Mouse (Mus musculus) kidney, postnatal 10 days (tissue): ENCODE data around the gene Notch1.
A peak's percentile ranks its signal among the peaks of the same experiment; 100 is the strongest.

Experiments used
- DNase-seq: peaks from one replicate; pipeline ENCODE4 v3.0.0; 2021; ENCODE audit warnings: mixed read lengths

The Notch1 gene

DNA sequence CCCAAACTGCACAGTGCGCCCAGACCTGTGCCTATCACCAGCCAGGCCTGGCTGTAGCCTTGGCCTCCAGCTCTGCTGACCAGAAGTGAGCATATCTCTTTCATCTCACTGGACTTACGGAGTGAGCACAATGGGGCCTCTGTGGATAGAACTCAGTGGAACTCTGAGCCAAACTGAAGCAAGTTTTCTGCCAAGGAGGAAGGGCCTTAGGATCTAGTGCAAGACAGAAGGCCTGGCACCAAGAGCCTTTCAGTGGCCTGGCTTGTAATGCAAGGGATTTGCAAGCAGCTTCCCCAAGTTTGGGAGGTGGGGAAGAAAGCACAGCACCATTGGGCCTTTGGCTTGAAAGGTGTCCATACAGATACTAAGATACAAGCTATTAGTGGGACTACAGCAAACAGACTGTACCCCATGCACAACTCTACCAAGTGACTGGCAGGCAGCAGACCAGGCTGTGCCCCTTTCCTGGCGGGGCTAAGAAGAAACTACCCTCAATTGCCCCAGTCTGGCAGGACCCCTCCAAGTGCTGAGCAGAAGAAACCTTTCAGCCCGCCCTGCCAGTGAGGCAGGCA, 16.4 kb downstream of the Notch1 start:
- peak; percentile 25 for DNase-seq

DNA sequence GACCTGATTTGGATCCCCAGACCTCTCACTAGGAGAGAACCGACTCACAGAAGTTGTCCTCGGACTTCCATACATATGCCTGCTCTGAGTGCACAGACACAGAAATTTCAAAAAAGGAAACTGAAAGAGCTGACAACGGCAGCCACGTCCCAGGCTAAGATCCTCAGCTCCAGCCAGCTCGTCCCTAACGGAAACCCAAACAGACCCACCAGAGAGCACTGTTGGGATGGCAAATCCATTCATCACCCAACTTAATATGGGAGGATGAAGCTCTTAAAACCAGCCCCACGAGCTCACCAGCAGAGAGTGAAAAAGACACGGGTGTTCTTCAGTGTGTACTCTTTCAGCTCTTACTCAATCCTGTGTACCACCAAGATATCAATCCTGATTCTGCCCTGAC, 17.8 kb downstream of the Notch1 start:
- peak; percentile 28 for DNase-seq

DNA sequence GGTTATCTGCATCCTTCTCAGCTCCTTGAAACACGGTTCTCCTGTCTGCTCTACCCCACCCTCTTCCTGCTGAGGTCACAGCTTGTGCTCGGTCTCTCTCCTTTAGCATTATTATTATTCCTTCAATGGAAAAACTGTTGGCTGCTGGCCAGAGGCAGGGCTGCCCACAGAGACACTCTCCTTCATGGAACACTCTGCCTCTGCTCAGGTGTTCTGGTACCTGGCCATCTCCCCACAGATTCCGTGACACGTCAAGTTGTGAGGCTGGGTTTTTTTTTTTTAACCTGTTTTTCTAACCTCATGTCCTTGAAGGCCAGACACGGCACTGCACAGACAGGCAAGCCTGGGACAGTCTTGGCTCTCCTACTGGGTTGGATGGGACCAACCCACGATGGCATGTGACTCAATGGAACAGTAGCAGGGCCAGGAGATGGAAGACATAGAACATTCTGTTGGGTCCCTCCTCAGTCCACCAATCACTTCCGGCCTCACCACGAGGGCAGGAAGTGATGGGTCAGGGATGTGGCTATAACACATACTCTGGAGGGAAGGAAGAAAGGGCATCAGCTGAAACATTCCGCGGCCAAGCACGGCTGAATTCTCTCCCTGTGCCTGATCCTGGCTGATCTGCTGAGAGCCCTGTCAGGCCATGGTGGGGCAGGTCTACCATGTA, 18.5 kb downstream of the Notch1 start:
- peak; percentile 74 for DNase-seq

DNA sequence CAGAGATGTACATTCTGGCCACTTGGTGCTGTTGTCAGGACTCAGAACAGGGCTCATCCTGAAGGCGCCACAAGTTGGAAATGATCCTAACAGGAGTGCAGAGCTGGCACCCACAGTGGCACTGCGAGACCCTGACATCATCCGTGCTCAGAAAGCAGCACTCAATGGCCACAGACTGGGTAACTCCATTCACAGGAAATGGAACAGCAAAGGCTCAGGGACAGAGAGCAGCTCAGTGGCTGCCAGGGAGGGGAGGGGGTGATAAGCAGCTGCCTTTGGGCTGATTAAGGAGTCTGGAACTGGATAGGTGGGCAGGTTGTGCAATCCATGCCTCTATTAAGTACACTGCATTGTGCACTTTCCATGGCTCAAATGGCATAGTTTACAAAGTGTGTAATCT, 20.0 kb downstream of the Notch1 start:
- DNase-seq, result no peak

DNA sequence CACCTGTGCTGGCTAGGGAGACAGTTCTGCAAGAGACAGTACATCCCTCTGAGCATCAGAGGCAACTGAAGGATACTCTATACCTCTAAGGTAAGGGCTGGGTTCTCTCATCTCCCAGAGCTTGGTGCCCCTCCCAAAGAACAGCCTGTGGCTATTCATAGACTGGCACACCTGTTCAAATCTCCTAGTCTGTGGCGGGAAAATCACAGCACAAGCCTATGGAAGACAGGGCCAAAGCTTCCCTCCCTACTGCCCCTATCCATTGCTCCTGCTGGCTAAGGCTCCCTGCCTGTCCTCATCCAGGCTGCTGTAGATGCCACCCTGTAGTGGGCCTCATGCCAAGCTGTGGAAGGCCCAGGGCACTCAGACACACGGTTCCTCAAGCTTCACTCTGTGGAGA, 20.8 kb downstream of the Notch1 start:
- DNase-seq, result no peak

DNA sequence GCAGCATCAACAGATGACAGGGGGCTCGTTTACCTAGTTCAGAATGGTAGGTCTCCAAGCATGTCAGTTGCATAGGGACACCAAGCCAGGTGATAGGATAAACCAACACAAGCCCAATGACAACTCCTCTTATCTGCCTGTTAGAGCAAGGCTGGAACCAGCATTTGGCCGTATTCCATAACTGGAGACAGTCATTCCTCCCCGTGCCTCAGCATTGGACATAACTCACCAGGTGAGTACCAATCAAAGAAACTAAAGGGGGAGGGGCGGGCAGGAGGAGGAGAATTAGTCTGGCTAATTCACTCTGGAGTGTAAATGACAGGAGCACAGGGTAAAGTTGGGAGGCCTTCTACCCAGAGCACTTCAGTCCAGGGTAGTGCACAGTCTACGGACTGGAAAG, 21.5 kb downstream of the Notch1 start:
- DNase-seq, result no peak

DNA sequence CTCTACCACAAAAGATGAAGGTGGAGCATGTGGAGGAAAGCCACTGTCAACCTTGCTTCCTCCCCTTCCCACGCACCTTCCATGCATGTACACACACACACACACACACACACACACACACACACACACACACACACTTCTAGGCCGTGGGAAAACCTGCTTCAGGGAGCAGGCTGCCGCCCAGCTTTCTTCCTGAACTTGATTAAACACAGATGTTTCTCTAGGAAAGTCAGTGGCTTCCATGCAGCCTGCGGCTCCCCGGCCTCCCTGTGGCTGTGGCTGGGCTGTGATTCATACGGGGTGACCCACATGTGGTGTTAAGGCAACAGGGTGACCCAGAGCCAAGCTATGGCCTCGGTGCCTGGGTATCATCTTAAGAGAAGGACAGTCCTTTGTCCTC, 22.1 kb downstream of the Notch1 start:
- no peak for DNase-seq

DNA sequence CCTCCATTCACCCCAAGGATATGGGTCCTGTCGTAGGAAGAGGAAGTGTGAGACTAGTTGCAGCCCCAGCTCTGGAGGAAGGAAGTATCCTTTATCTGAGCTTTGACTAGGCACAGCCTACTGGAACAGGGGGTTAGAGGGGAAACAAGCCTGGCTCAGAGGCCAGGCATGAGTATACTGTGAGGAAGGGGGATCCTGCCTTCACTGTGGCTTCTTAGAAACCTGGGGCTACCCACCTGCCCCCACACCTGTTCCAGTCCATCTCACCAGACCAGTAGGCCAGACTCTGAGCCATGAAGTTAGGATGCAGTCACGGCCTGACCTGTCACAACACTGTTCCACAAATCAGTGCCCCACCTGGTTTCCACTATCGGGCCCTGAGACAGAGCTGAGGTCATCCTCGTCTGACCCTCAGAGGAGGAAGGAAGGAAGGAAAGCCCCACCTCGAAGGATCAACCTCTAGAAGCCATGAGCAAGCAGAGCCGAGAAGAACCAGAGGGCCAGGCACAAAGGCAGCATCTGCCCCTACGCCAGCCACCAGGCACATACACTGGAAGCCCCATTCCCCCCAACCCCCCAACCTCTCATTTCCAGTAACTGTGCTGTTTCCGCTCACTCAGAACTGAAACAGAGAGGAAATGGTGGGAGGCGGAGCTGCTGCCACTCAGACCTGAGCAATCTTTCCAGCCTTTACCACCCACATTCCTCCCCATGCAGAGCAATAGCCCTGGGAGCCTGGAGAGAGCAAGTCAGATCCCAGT, 23.3 kb downstream of the Notch1 start:
- DNase-seq, result peak; percentile 69

DNA sequence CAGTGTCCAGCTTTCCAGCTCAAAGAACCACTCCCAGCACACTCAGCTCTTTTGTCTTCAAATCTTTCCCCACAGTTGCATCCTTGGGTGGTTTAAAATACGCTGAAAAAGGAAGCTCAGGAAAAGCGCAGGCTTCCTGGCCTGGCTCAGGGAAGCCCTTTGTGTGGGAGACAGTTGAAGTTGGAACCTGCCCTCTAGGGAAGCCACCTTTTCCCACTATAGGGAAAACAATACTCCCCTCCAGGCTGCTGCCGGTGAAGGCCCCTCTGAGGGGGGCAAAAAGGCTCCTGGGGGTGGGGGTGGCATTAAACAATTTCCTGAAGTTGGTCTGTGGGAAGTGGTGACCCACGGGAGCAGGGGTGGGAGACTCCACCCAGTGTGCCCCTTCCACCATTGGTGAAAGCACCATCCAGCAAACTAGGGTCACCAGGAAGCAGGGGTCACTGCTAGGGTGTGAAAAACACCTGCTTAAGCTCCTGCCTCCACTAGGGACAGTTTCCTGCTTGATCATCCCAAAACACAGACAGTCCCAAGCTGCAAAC, 25.6 kb downstream of the Notch1 start:
- no peak for DNase-seq

DNA sequence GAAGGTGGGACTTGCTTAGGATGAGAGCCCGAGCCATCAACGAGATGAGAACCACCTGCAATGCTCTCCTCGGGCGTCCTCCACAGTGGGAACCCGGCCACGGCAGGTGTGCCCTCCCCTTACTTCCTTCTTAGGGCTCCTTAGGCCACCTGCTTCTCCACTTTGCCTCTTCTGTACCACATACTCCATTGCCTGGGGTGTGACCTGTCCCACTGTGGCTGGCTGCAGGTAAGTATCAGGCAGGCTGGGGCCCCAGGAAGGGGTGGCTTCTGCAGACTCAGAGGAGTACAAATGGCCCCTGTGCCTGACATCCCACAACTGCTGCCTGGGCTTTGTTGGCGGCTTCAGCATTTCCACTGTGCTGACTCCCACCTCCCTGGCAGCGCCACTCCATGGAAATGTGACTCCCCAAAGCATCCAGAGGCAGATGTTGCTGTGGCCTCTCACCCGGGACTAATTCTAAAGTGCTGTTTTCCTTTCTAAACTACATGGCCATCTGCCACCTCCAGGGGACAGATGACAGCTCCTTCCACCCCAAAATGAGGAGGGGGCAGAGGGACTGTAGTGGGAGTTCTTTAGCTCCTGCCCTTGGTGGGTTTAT, 27.8 kb downstream of the Notch1 start:
- DNase-seq, result no peak

DNA sequence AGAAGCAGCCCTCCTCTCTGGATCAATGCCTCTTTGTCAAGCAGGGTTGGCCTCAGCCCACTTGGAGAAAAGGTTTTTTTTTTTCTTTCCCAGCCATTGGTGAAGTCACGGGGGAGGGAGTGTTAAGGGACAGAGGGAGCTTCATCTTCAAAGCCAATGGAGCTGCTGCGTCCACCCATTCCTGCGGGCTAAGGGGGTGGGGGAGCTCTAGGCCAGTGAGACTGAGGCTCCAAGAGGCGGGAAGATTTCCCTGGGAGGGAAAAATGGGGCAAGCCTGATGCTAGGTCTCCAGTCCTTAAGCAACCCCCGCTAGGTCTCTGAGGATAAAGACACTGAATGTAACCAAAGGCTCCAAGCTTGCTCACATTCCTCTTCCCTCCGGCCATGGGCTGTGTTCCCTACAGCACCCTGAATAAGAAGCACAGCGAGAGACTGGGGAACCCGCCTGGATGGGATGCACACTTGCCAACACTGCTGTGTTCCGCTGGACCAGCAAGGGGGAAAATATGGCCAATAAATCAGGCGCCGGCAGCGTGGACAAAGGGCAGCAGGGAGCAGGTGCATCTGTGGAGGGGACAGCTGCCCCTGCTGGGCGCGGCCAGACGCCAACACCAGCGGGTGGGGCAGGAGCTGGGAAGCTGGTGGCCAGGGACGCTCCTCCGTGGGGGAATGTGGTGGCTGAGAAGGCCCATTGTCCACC, 29.0 kb downstream of the Notch1 start:
- DNase-seq, result peak; percentile 51

DNA sequence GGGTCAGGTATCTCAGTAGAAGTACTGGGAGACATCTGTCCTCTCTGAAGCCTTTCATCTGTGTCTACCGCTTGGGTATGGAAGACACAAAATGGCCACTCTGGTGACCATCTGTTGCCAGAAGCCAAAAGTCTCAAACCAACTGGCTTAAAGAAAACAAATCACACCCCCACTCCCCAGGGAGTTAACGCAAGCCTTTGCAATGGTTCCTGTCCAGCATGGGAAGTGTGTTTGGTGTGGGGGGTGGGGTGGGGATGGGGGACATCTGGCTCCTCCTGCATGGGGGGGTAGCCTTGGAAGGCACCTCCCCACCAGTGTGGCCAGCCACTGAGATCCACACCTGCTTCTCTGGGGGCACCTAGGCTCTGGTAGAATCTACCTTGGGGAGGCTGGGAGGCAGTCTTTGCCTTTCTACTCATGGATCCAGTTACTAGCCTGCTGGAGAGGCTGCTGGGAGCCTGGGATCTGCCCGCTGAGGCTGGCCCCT, 29.6 kb downstream of the Notch1 start:
- DNase-seq, result peak; percentile 46

DNA sequence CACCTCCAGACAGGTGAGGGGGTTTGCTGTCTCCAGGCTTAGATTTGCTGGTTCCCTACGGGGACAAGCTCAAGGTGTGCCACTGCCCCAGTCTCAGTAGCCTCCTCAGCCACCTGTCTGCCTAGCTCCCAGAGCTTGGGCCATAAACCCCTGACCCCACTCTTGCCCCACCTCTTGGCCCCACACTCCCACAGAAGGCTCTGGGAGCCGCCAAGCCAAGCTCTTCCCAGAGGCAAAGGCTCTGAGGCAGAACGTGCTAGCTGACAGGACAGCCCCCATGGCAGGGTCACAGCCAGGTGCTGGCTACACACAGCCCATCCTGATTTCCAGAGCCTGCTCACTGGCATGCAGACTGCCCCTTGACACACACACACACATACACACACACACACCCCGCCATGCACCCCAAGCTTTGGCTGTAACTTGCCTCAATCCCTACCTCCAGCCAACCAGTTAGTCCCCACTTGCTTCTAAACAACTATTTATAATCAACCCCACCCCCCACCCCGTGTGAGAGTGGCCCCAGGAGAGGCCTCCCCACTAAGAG, 30.1 kb downstream of the Notch1 start:
- peak; percentile 37 for DNase-seq

DNA sequence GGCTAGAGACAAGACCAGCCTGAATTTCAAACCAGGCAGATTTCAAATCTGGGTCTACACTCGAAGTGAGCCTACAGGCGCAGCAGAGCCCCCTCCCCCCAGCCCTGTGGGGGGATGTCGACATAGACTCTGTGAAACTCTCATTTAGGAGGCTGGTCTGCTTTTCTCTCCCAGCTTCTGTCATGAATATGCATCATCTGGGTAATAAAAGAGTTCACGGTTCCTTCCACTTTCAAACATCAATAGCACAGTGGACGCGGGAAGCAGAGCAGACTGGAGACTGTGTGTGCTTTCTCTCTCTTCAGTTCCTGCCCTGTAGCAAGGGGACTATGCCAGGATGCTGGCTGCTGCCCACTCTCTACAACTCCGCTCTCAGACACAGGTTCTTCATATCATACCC, 30.8 kb downstream of the Notch1 start:
- no peak for DNase-seq

DNA sequence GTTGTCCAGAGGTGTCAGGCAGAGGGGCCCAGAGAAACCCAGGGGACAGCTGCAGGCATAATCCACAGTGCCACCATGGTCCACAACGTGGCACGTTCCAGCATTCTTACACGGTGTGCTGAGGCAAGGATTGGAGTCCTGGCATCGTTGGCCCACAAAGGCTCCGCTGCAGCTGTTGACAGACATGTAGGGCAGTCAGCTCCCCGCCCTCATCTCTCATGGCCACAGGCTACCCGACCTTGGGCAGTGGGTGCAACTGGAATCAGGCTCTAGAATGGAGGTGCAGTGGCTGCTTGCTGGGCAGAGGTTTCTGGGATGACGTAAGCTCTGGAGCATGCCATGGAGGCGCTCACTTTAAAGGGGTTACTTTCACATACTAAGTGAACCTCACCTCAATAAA, 31.2 kb downstream of the Notch1 start:
- no peak for DNase-seq

DNA sequence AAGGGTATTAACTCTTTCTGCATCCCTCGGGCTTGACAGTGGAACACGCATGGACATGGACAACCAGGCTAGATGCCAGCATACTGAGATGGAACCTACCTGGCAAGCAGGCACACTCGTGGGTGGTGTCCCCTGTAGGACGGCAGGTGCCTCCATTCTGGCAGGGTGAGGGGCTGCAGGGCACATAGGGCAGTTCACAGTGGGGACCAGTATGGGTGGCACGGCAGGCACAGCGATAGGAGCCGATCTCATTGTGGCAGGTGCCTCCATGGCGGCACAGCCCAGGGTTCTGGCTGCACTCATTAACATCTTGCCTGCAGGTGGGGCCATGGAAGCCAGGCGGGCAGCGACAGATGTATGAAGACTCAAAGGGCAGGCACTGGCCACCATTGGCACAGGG, 32.3 kb downstream of the Notch1 start:
- no peak for DNase-seq

DNA sequence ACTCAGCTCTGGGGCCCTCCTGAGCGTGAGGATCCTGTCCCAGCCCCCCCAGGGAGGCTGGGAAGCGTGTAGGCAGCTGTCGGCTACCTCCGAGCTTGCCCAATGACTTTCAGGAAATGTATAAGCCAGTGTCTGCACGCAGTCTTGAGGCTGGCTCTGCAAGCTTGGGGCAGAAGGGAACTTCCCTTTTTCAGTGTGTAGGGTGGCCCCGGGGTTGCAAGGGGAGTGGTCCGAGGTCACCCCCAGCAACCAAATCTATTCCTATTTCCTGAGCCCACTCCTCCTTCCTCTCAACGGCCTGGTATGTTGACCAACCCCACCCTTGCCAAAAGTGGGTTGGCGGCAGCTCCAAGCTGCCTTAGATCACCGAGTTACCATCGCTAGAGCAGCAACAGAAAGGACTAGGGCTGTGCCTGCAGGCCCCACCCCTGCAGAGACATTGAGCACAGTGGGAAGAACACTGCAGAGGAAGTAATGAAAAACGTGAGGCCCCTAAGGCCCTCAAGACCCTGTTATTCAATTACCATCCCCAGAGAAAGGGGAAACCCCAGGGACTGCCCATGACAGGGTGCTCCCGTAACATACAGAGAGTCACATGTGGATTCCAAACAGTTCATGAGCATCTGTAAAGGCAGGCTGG, 33.1 kb downstream of the Notch1 start:
- DNase-seq, result no peak

DNA sequence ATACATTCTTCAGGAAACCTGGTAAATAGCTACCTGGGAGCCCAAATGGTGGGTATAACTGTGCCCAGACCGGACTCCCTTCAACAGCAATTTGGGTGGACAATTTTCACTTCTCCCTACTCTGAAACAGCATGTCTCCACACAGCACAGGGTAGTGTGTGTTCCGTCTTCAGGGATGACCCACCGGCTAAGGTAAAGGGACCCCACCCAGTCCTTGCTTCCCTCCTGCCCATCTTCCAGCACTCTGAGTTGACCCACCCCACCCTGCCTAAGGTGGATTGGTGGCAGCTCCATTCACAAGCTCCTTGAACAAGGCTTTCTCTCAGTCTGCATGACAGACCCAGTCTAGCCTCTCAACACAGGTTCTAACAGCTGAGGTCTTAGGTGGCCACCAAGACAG, 33.6 kb downstream of the Notch1 start:
- no peak for DNase-seq

DNA sequence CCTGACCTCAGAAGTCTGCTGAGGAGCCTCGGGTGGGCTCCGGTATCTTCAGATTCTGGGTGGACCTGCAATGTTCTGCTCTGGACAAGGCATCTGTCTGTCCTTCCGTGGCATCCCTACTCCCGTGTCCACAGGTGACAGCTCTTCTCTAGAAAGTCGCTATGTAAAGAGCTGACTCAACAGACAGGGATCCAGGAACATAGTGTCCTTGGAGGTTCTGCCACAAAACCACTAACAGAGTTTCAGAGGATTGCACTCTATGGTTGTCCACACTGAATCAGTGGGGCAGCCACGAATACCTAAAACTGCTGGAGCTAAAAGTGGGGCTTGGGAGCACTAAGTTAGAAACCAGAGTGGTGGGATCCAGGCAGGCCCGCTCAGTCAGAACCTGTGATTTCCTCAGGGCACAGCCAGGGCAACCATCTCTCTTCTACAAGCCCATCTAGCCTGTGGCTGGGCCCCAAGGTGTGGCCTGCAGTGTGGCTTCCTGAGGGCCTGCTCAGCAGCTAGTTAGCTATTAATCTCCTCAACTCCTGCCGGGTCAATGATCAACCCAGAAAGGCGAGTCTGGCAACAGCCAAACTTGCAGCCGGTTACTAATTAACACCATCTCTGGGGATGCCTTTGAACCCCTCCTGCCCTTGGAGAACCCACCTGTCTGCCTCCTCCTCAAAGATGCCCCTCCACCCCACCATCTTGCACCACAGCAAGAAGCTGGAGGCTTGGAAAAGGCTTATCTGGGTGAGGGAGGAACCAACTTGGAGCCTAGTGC, 34.6 kb downstream of the Notch1 start:
- DNase-seq, result peak; percentile 86

DNA sequence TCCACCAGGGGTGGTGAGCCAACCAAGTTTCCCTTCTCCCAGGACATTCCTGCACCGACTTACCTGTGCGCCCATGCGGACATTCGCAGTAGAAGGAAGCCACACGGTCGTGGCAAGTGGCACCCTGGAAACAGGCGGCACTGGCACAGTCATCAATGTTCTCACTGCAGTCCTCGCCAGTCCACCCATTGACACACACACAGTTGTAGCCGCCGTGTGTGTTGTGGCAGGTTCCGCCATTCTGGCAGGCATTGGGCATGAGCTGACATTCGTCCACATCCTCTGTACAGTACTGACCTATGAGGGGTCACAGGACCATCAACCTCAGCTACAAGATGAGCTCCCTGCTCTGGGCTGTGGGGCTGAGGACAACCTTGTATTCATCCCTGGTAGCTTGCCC, 35.6 kb downstream of the Notch1 start:
- DNase-seq, result no peak

DNA sequence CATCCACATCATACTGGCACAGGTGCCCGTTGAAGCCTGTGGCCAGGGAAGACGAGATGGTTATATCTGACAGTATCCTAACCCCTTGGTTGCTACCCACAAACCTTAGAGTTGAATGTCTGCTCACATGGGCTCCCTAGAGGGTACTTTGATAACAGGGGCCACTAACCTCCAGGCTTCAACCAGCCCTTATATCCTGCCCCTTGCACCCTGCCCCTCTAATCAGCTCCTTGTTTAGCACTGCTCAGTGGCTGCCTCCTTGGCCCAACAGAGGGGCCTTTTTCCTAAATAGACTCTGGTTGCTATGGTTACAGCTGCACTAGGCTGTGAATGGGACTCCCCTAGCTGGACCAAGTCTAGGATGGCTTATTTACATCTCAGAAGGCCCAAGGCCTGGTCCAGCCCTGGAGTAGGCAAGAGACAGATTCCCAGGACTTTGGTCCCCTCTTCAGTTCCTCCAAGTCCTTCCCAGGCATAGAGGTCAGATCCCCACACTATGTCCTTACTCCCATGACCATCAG, 37.7 kb downstream of the Notch1 start:
- DNase-seq, result no peak
